Mouse (Mus musculus) forebrain, embryonic 14.5 days (tissue): Measurements from ENCODE around the gene Chrd. TPM values are rescaled to one million over a fixed set of nuclear protein-coding genes. Genes with fewer than 3 reads are reported as not detected.

Experiments used
- ATAC-seq: fragments of 200-750 bp; cut with Nextera tagmentation; 2 replicates; pipeline ENCODE4 v1.8.0; 2017; ENCODE audit warnings: mild to moderate bottlenecking, moderate library complexity
- DNase-seq: peaks from one replicate; pipeline ENCODE4 v3.0.0-alpha.2; 2015; ENCODE audit warnings: low spot score
- H3K27ac ChIP-seq: fragments of 300-500 bp; sonication (generic); 2 replicates; pipeline ENCODE4 v1.5.1; 2014; ENCODE audit warnings: low read depth, mild to moderate bottlenecking, control low read depth, low read length, moderate library complexity
- H3K27me3 ChIP-seq: fragments of 300-500 bp; sonication (generic); replicated peaks from 2 replicates; pipeline ENCODE4 v1.6.1; 2014; ENCODE audit warnings: low read length, control low read depth, mixed read lengths; ENCODE audit not compliant: control insufficient read depth, insufficient read depth
- H3K36me3 ChIP-seq: fragments of 300-500 bp; sonication (generic); 2 replicates; pipeline ENCODE4 v1.6.1; 2014; ENCODE audit warnings: low read length, control low read depth; ENCODE audit not compliant: control insufficient read depth, insufficient read depth
- H3K4me1 ChIP-seq: fragments of 300-500 bp; sonication (generic); 2 replicates; pipeline ENCODE4 v1.6.1; 2014; ENCODE audit warnings: antibody characterized with exemption, low read length, control low read depth; ENCODE audit not compliant: control insufficient read depth, insufficient read depth
- H3K4me2 ChIP-seq: fragments of 300-500 bp; sonication (generic); 2 replicates; pipeline ENCODE4 v1.6.1; 2014; ENCODE audit warnings: mild to moderate bottlenecking, control low read depth, low read length
- H3K4me3 ChIP-seq: fragments of 300-500 bp; sonication (generic); 2 replicates; pipeline ENCODE4 v1.5.1; 2014; ENCODE audit warnings: low read depth, low read length, control low read depth
- H3K9ac ChIP-seq: fragments of 300-500 bp; sonication (generic); 2 replicates; pipeline ENCODE4 v1.6.1; 2014; ENCODE audit warnings: mild to moderate bottlenecking, low read length, control low read depth, moderate library complexity
- H3K9me3 ChIP-seq: fragments of 300-500 bp; sonication (generic); replicated peaks from 2 replicates; pipeline ENCODE4 v1.6.1; 2016; ENCODE audit warnings: low read length, control low read depth, mixed read lengths; ENCODE audit not compliant: control insufficient read depth
- WGBS: fragments of 180-500 bp; shearing (Covaris S2); extraction: QIAGEN DNeasy Blood & Tissue Kit; methylation state at CpG from one replicate; pipeline ENCODE4 v1.1.7; 2014; 5-methylcytosine and 5-hydroxymethylcytosine counted together
- polyA plus RNA-seq: library from polyadenylated mRNA; unstranded; fragments of >200 nt; fragmentation: Nextera tagmentation; extraction: Ambion mirVana; gene quantifications from 2 replicates; pipeline ENCODE4 v1.2.1, GENCODE M21; 2014

Gene Chrd
- polyA plus RNA-seq, 1 experiment from 2014 or later = 2.6 TPM

- Histone ChIP-seq H3K9ac (no peak overlapping the region), H3K27ac (no peak overlapping the region), H3K4me1 (peaks cover 19% of the 10 kb centered on the region), H3K4me3 (no peak overlapping the region), H3K4me2 (no peak overlapping the region), H3K9me3 (no peaks in the 10 kb centered on the region), H3K27me3 (no peaks in the 10 kb centered on the region), H3K36me3 (peaks cover 29% of the 10 kb centered on the region)
- ATAC-seq = no peak
- DNase-seq = no peak
- WGBS = 38% methylated on average over 5 of the region's 5 CpGs
These were observed 32.9 kb upstream of the Chrd start for GRCm38 (mm10) chr16:20700036-20700435.

DNA sequence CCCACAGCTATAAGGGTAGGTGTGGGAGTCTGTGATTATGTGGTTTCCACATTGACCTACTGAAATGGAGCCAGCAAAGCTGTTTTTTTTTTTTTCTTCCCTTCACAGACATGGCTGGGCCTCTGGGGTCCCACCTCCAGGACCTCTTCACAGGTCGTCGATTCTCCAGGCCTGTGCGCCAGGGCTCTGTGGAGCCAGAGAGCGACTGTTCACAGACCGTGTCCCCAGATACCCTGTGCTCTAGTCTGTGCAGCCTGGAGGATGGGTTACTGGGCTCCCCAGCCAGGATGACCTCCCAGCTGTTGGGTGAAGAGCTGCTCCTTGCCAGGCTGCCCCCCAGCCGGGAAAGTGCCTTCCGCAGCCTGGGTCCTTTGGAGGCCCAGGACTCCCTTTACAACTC, 31.6 kb upstream of the Chrd start:
- 50% methylated on average over 7 of the region's 7 CpGs for WGBS
- Histone ChIP-seq H3K27ac (peak overlapping the region; percentile 16; the same call in 1 of the 2 replicates), H3K36me3 (peaks cover 35% of the 10 kb centered on the region), H3K27me3 (no peaks in the 10 kb centered on the region), H3K4me1 (peaks cover 14% of the 10 kb centered on the region), H3K9me3 (no peaks in the 10 kb centered on the region), H3K4me2 (no peak overlapping the region), H3K9ac (no peak overlapping the region; the same call in 1 of the 2 replicates), H3K4me3 (no peak overlapping the region)
- DNase-seq (no peak), ATAC-seq (no peak)

DNA sequence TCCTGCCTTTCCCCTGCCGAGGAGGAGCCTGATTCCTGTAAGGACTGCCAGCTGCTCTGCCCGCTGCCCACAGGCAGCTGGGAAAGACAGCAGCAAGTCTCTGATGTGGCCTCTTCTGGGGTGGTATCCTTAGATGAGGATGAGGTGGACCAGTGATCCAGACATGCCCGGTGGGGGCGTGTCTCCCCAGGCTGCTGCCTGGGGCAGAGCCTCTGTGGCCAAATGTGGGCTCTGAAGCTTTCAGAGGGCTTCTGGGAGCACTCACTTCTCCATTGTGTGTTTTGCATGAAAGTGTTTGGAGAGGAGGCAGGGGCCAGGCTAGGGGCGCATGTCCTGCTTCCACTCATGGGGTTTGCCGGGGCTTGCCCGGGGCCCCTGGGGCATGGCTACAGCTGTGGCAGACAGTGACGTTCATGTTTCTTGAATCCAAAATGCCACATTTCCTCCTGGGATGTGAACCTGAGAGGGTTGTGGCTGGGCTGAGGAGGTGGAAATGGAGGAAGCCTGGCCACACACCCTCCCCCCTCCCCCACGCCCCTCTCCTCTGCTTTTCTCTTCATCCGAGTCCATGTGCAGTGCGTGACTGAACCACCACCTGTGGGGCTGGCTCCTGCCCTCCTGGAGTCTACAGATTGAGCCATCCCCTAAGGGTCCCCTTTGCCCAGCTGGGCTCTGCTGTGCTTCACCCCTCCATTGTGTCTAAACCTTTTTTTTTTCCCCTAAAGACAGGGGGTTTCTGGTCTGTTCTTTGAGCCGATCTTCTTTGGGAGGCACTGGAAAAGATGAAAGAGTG, 31.0 kb upstream of the Chrd start:
- Histone ChIP-seq H3K9ac (no peak overlapping the region; the same call in 1 of the 2 replicates), H3K4me2 (no peak overlapping the region), H3K27ac (peak overlapping the region; percentile 16; the same call in 1 of the 2 replicates), H3K4me3 (no peak overlapping the region), H3K9me3 (no peaks in the 10 kb centered on the region), H3K4me1 (peaks cover 8% of the 10 kb centered on the region; the same call in 1 of the 2 replicates), H3K36me3 (peaks cover 41% of the 10 kb centered on the region), H3K27me3 (no peaks in the 10 kb centered on the region)
- ATAC-seq (no peak; the same call in 1 of the 2 replicates), DNase-seq (no peak)
- 14% methylated on average over 11 of the region's 12 CpGs for WGBS

- peak; percentile 62 for ATAC-seq
- no peak overlapping the region for H3K4me3 ChIP-seq
- WGBS = 3% methylated on average over 8 of the region's 8 CpGs
- H3K4me1 ChIP-seq = peaks cover 8% of the 10 kb centered on the region; the same call in 1 of the 2 replicates
- H3K27me3 ChIP-seq = no peaks in the 10 kb centered on the region
- DNase-seq = peak; percentile 69
- H3K9ac ChIP-seq = no peak overlapping the region
- H3K36me3 ChIP-seq = peaks cover 47% of the 10 kb centered on the region
- no peak overlapping the region for H3K27ac ChIP-seq
- H3K4me2 ChIP-seq = no peak overlapping the region
- H3K9me3 ChIP-seq = no peaks in the 10 kb centered on the region
These were observed 30.4 kb upstream of the Chrd start for GRCm38 (mm10) chr16:20702522-20702893.

GRCm38 (mm10) chr16:20703071-20703470, 29.9 kb upstream of the Chrd start:
- DNase-seq (no peak), ATAC-seq (no peak; the same call in 1 of the 2 replicates)
- H3K9ac ChIP-seq = no peak overlapping the region
- H3K4me3 ChIP-seq = no peak overlapping the region
- no peak overlapping the region for H3K4me2 ChIP-seq
- WGBS = 92% methylated on average over 10 of the region's 10 CpGs
- H3K9me3 ChIP-seq = no peaks in the 10 kb centered on the region
- peaks cover 53% of the 10 kb centered on the region for H3K36me3 ChIP-seq
- H3K4me1 ChIP-seq = peaks cover 8% of the 10 kb centered on the region; the same call in 1 of the 2 replicates
- H3K27me3 ChIP-seq = no peaks in the 10 kb centered on the region
- no peak overlapping the region for H3K27ac ChIP-seq

GRCm38 (mm10) chr16:20703699-20704400, 29.1 kb upstream of the Chrd start:
- 81% methylated on average over 6 of the region's 6 CpGs for WGBS
- no peak for DNase-seq
- Histone ChIP-seq H3K4me2 (no peak overlapping the region), H3K4me1 (peaks cover 8% of the 10 kb centered on the region; the same call in 1 of the 2 replicates), H3K27me3 (no peaks in the 10 kb centered on the region), H3K9ac (no peak overlapping the region), H3K27ac (no peak overlapping the region), H3K36me3 (peaks cover 47% of the 10 kb centered on the region), H3K4me3 (no peak overlapping the region), H3K9me3 (no peaks in the 10 kb centered on the region)
- no peak for ATAC-seq

- WGBS = 83% methylated on average over 3 of the region's 3 CpGs
- H3K4me1 ChIP-seq = peaks cover 8% of the 10 kb centered on the region; the same call in 1 of the 2 replicates
- H3K9ac ChIP-seq = no peak overlapping the region
- H3K27me3 ChIP-seq = no peaks in the 10 kb centered on the region
- no peak overlapping the region for H3K4me2 ChIP-seq
- H3K27ac ChIP-seq = no peak overlapping the region
- ATAC-seq = no peak
- H3K9me3 ChIP-seq = no peaks in the 10 kb centered on the region
- peaks cover 41% of the 10 kb centered on the region for H3K36me3 ChIP-seq
- no peak overlapping the region for H3K4me3 ChIP-seq
- no peak for DNase-seq
These were observed 27.1 kb upstream of the Chrd start for GRCm38 (mm10) chr16:20705786-20706185.

DNA sequence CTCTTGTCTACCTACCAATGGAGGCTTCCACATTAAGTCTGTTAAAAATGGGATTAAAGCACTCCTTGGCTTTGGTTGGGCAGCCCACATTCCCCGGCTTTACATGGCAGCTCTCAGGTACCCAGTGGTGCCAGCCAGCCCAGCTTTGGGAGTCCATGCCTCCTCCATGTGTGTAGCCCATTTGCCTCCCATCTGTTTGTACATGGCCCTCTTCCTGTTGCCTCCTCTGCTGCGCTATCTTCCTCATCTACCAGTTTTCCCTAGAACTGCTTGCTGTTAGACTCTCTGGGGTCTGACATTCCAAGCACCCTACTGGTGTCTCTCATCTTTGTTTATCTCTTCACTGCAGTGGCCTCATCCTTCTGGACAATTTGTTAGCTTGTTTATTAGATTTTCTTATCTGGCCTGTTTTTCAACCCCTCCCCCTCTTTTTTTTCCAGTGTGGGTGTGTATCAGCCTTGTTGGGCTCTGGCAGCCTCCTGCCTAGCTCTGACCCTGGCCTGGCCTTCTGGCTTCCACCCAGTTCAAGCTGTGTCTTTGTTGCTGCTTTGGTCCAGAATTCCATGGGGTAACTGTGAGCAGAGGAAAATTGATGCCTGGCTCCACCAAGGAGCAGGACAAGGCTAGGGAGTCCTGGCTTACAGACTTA, 26.4 kb upstream of the Chrd start:
- WGBS = 88% methylated on average over 2 of the region's 2 CpGs

More for the DNA sequence above, 26.4 kb upstream of the Chrd start:
- H3K36me3 ChIP-seq = peaks cover 46% of the 10 kb centered on the region
- H3K27ac ChIP-seq = no peak overlapping the region
- no peak overlapping the region for H3K9ac ChIP-seq
- H3K4me1 ChIP-seq = peaks cover 8% of the 10 kb centered on the region; the same call in 1 of the 2 replicates
- no peak overlapping the region for H3K4me3 ChIP-seq
- no peaks in the 10 kb centered on the region for H3K27me3 ChIP-seq
- DNase-seq (no peak), ATAC-seq (no peak)
- H3K9me3 ChIP-seq = no peaks in the 10 kb centered on the region
- H3K4me2 ChIP-seq = no peak overlapping the region
